Mouse (Mus musculus): Measurements from ENCODE around the gene Tbc1d20.

DNA sequence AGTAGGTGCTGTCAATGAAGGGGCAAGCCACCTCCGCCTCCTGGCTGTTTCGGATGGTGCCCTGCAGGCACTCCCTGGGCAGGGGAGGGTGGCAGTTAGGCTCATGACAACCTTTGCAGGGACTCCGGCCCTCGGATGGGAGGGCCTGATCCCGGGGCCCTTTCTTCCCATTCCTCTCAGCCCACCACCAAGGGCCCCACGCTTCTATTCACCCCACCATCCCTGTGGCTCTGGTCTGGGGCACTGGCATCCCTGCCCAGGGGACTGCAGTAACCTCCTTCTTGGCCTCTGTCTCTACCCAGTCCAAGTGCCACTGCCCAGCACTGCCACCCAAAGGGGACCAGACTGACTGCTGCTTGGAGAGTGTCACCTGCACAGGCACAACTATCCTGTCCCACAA is 28.6 kb downstream of the Tbc1d20 start:
- no peak for TF ChIP-seq CTCF (IDR thresholded peaks at IDR 0.05; ENCODE audit: insufficient read depth, low read depth, low read length)
- TF ChIP-seq POLR2A (IDR thresholded peaks at IDR 0.05; ENCODE audit: insufficient read depth, low read depth, low read length), result no peak

Measured in olfactory bulb, adult 2 months (tissue).